Mouse (Mus musculus): ENCODE results near the gene Dusp19. TPM values are rescaled to one million over a fixed set of nuclear protein-coding genes. Genes with fewer than 3 reads are reported as not detected.

The Dusp19 gene
- polyA plus RNA-seq (2014; fragmentation: Illumina TruSeq; extraction: RNeasy Lipid Tissue Mini Kit (QIAGEN cat#74804); ENCODE audit: low read depth, low replicate concordance) = 15.3 TPM

DNA sequence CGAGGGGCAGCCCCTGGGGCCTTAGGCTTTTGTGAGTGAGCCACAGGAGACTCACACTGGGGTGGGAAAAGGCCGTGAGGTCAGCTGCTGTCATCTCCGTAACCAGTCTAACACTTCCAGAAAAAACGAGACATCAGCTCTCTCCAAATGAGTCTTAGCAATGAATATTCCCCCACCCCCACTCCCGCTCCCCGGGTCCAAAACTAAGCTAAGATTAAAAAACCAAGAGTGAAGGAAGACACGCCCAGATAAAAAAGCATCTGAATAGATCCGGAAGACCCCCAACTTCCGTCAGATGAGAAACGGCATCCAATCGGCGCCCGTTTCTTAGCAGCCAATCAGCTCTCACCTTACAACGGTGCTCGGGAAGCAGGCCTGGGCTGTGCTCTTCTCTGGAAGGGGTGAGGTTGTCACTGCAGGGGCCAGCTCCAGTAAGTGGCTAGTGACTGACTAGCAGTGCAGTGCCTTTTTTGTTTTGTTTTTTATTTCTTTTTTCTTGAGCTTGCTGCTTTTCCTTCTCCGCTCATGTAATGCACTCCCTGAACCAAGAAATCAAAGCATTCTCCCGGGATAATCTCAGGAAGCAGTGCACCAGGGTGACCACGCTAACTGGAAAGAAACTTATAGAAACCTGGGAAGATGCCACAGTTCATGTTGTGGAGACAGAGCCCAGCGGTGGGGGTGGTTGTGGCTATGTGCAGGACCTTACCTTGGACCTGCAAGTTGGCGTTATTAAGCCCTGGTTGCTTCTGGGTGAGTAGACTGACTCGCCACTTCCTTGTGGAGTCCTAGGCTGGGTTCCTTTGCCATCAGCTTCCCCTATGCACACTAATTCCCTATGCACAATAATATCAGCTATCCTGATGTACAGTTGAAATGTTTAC lies at the start of gene Dusp19, which contains the start of gene Nup35:
TSS of gene Dusp19 (plus strand) at position 192 of the 884 bp plus-strand sequence.
TSS of gene Nup35 (plus strand) at position 383 of the 884 bp plus-strand sequence.

DNA sequence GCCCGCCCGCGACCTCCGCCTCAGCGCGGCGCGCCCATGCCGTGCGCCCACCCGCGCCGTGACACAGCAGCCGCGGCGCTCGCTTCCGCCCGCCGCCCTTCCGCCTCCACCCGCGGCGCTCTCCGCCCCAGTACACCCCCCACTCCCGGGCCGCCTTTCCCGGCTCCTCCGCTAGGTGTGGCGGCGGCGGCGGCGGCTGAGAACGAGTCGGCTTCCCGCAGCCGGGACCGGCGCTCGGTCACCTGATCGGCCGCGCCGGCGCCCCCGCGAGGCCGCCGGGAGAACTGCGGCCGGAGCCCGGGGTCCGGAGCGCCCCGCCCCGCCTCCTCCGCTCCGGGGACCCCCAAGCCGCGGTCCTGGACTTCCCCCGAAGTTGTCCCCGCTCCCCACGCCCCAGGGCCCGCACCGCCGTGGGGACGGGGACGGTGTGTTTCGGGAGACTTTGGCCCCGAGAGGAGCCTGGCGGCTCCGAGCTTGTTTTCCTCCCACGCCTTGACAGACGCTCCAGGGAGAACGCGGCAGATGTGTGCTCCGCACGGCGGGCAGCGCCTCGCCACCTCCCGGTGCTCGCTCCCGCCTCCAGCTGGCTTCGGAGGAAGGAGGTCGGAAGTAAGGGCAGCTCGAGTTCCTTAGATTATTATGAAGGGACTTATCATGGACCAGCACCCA lies 35.7 kb upstream of the Dusp19 start, which contains the start of gene Nckap1:
TSS of gene Nckap1 (minus strand) at position 338 of the 669 bp plus-strand sequence.

Other genes with a start within 250 kb of the Dusp19 start
- 0.77 TPM for gene Frzb, start 169.4 kb upstream of the Dusp19 start, polyA plus RNA-seq (2014; fragmentation: Illumina TruSeq; extraction: RNeasy Lipid Tissue Mini Kit (QIAGEN cat#74804); ENCODE audit: low read depth, low replicate concordance)
- 96.1 TPM for gene Nckap1, start 35.7 kb upstream of the Dusp19 start, polyA plus RNA-seq (2014; fragmentation: Illumina TruSeq; extraction: RNeasy Lipid Tissue Mini Kit (QIAGEN cat#74804); ENCODE audit: low read depth, low replicate concordance)
- gene Nup35, start 191 bp downstream of the Dusp19 start, polyA plus RNA-seq (2014; fragmentation: Illumina TruSeq; extraction: RNeasy Lipid Tissue Mini Kit (QIAGEN cat#74804); ENCODE audit: low read depth, low replicate concordance) = 16.0 TPM

Measured in adipose tissue, adult 10 weeks (tissue).